Mouse (Mus musculus) mouse embryonic stem cell (cell line): ENCODE data around the gene Fam219b.

Experiments
- in situ Hi-C, 2 experiments: fragments of 300-500 bp; cut with MboI; formaldehyde crosslinking; loops; 1 replicate in 1 of 2; 3 replicates in 1 of 2; pipeline ENCODE4 v1.14.3; 2019 to 2020; ENCODE audit warnings: low sequenced_read_pairs in 2 of 2, low pct_unique_long_range_greater_than_20kb in 1 of 2, mixed read lengths in 1 of 2; ENCODE audit not compliant: unreplicated experiment in 1 of 2

Gene Fam219b

DNA sequence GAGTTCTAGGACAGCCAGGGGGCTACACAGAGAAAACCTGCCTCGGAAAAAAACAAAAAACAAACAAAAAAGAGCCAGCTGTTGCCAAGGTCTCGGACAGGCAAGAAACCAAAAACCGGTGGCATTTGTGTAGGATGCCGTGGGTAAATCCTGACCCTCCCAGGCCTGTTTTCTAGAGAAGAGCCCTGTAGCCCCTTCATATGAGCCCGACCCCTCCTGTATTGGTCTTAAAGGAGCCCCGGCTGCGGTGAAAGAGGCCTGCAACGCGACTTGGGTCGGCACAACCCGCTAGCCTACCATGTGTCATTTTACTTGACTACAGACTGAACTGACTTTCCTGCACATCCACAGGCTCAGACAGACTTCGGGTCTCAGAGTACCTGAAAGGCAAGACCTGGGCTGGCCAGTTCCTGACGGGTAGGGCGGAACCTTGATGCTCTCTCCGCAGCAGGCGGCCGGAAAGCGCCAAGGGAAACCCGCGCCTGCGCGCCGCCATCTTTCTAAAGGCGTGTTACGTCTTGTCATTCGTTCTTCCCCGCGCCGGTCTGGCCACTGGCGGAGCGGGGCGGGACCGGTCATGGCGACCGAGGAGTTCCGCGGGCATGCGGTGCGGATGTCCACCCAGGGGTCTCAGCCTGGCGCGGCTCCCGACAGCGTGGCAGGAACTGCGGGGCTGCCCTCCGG is at the start of gene Fam219b:
TSS of gene Fam219b (plus strand) at position 485 of the 684 bp plus-strand sequence.
- in situ Hi-C loops: no loop called here

DNA sequence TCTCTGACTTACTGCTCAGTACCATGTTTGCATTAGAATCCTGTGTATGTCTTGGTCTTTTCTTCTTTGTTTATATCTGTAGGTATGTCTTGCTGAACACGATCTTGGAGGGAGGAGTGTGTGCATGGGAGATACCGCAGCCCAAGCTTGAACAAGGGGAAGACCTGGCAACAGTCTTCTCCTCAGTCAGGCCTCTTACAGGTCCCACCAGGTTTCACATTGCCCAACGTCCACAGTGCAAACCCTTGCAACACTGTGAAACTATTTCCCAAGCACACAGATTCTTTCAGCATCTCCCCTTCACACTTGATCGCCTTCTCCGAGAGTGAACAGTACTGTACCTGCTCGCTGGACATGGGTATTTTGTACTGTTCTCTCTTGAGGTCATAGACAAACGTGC is 49.5 kb upstream of the Fam219b start:
- in situ Hi-C loops: no loop called here

DNA sequence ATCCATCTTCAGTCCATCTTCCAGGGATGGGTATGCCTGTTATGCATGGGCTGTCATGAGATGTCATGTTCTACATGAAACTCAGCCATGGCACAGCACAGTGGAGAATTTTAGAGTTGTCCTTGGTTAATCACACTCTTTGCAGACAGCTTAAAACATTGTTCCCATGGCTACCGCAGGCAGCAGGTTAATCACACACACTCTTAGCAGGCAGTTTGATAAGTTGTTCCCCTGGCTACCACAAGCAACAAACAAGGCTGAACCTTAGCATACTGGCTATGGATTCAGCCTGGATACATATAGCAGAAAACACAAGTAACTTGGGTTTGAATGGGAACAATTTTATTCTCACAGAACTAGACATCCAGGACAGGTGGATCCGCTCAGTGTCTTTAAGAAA is 43.8 kb upstream of the Fam219b start:
- in situ Hi-C loops: no loop called here

DNA sequence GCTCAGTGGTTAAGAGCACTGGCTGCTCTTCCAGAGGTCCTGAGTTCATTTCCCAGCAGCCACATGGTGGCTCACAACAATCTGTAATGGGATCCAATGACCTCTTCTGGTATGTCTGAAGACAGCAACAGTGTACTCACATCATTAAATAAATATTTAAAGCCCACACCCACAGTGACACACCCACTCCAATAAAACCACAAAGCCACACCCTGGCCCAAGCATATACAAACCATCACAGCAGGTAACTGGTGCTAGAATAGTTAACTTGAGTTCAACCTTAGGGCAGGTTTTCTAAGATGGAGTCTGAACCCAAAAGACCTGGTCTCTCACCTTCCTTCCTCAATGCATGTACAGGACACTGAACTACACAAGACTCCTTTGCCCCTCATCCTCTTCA is 42.4 kb upstream of the Fam219b start:
- in situ Hi-C loops: no loop called here

DNA sequence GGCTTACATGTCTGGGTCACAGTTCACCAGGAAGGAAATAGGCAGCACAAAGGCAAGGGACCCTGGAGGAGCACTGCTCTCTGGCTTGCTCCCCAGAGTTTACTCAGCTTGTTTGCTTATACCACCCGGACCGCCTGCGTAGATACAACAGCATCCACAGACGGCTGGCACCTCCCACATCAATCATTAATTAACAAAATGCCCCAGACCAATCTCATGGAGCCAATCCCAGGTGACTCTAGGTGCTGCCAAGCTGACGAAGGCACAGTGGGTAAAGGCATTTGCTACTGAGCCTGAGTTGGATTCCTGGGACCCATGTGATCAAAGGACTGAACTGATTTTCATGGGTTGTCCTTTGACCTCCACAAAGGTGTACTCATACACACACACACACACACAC is 40.1 kb upstream of the Fam219b start:
- in situ Hi-C loops: no loop called here

DNA sequence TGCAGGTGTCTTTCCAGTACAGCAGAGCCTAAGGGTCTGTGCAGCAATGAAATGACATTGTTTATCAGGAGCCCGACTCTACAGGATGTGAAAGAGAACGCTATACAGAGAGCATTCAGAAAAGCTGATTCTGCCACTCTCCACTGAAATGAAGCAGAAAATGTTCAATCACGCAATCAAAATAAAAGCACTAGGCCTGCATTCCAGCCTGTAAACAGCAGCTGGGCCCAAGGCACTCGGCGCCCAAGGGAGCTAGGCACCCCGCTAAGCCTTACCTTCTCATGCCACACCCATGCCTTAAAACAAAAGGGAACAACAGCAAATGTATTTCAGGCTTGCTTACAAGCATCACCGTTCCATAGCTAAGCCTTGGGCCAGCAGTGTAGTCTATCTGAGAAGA is 38.8 kb upstream of the Fam219b start:
- in situ Hi-C loops: no loop called here

DNA sequence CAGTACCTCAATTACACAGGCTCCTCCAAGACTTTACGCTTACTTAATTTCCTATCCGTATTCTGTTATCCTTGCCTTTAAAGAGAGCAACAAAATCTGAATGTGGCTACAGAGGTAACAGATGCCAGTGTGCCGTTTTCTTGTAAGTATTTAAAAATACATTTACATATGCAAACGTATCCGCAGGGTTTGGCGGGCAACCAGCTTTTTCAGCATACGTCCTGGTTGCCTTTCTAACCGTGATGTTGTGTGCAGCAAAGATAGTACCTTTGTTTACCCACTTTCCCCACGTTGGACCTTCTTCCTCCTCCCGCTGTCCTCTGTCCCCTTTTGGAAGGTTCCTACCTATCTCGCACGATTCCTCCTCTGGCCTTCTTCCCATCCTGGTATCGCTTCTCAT is 35.9 kb upstream of the Fam219b start:
- in situ Hi-C loops: loop anchor here in 1 of 2 experiments (25.0 kb wide), 1 partner anchor 761 kb away; the partner anchor contains the start of gene Stoml1

DNA sequence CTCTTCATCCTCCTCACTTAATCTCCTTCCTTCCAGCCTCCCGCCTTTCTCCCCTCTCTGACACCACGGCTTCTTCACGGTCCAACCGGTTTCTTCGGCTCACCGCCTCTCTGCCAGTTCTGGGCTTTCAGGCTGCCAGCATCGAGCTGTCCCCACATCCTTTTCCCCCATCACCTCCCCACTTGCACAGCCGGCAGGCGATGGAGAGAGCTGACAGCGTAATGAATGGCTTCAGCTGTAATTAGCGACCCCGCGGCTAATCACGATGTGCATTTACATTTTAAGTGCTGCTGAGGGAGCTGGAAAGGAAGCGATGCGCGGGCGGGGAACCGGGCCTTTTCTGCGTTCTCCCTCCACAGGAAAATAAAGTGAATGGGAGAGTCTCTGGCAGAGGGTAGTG is 35.5 kb upstream of the Fam219b start:
- in situ Hi-C loops: loop anchor here in 1 of 2 experiments (25.0 kb wide), 1 partner anchor 760 kb away; the partner anchor contains the start of gene Stoml1

DNA sequence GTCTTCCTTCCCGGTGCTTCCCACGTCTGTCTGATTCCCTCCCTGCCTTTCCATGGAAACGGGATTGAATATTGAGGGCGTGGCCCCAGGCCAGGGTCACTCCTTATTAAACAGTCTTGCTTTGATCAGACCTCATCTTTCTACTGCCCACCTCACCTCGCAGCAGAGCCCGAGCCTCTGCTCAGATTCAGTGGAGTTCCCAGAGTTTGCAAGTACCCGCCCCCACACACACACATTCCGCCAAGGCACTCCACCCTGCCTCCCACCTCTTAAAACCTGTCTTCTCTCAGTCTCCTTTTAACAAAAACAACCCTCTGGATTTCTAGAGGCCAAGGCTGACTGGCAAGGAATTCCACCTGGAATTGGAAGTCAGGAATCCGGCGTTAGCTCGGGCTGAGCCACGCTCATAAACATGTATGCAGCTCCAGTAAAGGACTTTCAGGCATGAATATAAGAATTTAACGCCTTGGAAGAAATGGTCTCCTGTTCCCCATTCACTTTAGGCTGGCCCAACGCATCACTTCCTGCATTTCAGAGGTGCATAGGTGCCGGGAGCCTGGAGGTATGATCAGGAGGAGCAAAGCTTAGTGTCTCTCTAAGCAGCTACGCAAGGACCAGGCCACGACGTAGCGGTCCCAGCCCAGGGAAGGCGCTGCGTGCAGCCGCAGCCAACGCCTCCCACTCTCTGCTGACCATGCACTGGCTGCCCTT is 34.3 kb upstream of the Fam219b start:
- in situ Hi-C loops: loop anchor here in 1 of 2 experiments (25.0 kb wide), 1 partner anchor 759 kb away; the partner anchor contains the start of gene Stoml1

DNA sequence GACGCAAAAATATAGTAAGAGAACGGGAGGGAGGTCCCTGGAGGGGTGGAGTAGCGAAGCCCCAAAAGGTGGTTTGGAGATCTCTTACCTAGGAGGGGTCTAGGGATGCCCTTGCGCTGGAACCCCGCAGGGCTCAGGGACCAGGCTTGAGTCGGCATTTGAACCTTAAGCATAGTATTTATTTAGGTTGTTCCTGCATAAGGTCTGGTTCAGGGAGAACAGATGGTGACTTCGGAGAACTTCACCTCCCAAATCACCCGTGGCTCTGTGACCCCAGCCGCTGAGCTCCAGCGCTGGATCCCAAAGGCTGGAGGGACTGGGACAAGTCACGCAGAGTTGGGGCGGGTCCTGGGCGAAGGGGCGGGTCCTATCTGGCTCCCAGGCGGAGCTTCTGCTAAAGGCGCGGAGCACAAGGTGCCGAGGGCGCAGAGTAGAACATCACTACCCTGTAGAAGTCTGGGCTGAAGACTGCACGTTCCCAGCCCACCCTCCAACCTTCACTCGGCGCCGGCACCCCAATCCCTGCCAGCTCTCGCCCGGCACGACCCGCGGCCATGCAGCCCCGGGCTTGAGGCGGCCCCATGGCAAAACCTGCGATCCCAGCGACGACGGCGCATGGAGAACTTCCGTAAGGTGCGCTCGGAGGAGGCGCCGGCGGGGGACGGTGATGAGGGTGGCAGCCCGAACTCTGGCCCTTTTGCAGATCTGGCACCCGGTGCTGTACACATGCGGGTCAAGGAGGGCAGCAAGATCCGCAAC is 33.5 kb upstream of the Fam219b start, which contains the start of gene Rpp25:
TSS of gene Rpp25 (plus strand) at position 405 of the 759 bp plus-strand sequence.
- in situ Hi-C loops: loop anchor here in 1 of 2 experiments (25.0 kb wide), 1 partner anchor 758 kb away; the partner anchor contains the start of gene Stoml1

DNA sequence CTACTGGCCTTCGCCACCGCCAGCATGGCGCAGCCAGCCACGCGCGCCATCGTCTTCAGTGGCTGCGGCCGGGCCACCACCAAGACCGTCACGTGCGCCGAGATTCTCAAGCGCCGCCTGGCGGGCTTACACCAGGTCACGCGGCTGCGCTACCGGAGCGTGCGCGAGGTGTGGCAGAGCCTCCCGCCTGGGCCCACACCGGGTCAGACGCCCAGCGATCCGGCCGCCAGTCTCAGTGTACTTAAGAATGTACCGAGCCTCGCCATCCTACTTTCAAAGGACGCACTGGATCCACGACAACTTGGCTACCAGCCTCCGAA is 33.0 kb upstream of the Fam219b start:
- in situ Hi-C loops: loop anchor here in 1 of 2 experiments (25.0 kb wide), 1 partner anchor 758 kb away; the partner anchor contains the start of gene Stoml1

DNA sequence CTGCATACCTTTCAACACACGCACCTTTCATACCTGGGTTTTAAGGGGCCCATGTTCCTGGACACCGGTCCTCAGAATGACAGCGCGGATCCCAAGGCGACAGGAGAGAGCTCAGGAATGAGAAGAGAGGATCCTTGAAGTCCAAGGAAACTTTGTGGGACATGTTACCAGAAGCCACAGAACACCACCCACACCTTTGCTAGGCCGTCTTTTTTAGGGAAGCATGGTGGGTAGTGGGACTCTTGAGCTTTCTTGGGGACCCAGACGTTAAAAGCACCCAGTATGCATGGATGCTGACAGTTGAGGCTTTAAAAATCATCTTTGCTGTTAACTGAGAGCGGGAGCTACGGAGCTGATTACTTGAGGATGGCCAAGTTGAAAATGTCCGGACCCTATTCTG is 32.4 kb upstream of the Fam219b start:
- in situ Hi-C loops: loop anchor here in 1 of 2 experiments (25.0 kb wide), 1 partner anchor 757 kb away; the partner anchor contains the start of gene Stoml1

DNA sequence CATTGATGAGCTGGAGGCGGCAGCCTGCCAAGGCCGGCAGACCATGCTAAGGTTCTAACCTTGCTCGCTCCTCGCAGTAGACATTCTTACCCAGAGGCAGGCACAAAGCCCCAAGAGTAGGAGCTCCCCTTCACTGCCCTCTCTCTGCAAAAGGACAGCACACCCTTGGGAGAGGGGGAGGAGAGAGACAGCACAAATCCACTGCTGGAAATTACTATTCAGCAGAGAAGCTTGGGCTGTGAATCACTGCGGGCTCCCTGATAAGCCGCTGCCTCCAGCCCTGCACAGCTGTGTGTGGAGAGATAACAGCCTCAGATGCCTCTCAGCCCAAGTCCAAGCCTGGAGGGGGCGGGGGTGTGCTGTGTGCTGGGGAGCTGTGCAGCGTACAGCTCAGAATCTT is 31.6 kb upstream of the Fam219b start:
- in situ Hi-C loops: loop anchor here in 1 of 2 experiments (25.0 kb wide), 1 partner anchor 757 kb away; the partner anchor contains the start of gene Stoml1

DNA sequence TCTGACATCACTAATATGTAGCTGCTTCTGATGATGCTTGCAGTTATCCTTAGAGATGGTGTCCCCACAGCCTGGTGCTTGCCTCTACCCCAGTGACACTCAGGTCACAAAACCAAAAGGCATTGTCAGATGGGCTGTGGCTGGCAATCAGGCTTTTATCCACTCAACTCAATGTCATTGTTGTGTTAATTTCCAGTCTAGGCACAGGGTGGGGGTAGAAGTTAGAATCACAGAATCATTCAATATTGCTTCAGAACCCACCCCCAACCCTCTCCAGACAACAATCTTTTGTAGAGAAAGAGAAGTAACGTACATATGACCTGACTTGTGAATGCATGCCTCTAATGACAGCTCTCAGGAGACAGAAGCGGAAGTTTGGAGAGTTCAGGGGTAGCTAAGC is 26.8 kb upstream of the Fam219b start:
- in situ Hi-C loops: loop anchor here in 1 of 2 experiments (25.0 kb wide), 1 partner anchor 752 kb away; the partner anchor contains the start of gene Stoml1

DNA sequence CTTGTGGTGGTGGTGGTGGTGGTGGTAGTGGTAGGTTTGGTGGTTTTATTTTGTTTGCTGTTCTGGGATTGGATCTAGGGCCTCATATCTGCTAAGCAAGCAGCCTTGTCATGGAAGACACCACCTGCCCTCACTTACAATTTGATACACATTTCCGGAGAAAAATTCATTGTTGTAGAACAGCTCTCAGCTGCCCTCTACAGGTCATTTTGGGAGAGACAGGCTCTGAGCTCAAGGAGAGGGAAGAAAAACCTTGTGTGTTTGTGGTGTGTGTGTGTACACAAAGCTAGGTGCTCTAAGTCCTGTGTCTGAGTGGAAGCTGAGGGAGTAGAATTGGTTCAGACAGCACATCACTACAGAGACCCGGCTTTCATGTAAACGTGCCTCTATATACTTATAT is 20.2 kb upstream of the Fam219b start:
- in situ Hi-C loops: loop anchor here in 1 of 2 experiments (5.0 to 25.0 kb wide), 2 partner anchors 35 to 745 kb away; partner anchors contain the start of gene Stoml1

DNA sequence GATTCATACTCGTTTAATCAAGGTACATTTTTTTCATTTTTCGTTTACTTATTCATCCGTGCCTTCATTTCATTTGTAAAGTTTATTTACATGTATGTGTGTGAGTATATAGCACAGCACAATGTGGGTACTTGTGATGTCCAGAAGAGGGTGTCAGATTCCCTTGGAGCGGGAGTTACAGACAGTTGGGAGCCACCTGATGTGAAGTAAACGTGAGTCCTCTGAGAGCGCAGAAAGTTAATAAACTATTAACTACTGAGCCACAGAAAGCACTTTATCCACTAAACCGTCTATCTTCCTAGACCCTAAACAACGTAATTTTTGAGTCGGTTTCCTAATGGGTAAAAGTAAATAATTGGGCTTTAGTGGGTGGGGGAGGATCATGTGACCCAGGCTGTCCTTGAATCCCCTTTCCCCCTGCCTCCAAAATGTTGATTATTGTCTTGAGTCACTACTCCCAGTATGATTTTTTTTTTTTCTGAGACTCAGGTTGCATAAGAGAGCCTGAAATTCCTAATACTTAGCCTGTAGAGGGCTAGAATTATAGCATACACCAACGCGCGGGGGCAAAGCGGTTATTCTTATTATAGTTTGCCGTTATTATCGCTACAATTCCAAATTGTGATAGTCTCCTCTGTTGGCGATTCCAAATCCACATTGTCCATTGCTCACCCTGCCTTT is 16.8 kb upstream of the Fam219b start:
- in situ Hi-C loops: loop anchor here in 1 of 2 experiments (25.0 kb wide), 1 partner anchor 742 kb away; the partner anchor contains the start of gene Stoml1

DNA sequence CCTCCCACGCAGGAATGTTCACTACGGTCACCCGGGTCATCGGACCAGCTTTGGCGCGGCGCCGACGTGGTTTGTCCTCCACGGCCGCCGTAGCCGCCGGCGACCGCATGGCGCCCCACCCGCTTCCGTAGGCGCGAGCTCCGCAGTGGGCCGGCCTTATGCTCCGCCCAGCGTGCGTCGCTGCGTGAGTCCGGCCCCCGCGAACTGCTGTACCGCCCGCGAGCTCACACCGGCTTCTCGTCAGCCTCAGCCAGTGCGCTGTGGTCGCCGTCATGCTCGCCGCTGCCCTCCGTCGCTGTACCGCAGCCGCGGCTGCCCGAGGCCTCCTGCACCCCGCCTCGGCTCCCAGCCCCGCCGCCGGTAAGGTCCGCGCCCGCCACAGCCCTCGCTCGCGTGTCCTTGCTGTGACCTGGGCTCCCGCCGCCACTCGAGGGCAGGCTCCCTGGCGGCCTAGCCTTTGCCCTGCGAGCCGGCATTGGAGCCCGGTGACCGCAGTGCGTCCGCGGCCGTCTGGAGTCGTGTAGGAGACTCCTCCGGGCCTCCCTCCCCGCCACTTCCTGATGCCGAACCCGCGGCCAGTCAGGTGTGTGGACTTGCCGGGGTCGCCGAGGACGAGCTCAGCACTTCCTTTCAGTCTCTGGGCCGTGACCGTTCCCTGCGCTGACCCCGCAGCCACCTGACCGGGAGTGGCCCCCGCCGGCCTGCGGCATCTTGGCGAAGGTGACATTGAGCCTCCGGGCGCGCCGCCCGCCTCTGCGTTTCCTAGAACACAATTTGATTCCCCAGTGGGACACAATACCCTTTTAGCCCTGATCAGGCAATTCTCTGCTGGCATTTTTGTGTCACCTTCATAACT is 16.0 kb upstream of the Fam219b start, which contains the start of gene Cox5a:
TSS of gene Cox5a (plus strand) at position 219 of the 856 bp plus-strand sequence.
- in situ Hi-C loops: loop anchor here in 1 of 2 experiments (25.0 kb wide), 1 partner anchor 741 kb away; the partner anchor contains the start of gene Stoml1
